Mouse (Mus musculus) inflammation-experienced regulatory T-cells, adult 6 months (primary cell): Measurements from ENCODE around the gene Mmp7. TPM values are rescaled to one million over a fixed set of nuclear protein-coding genes. Genes with fewer than 3 reads are reported as not detected.

Experiments
- ATAC-seq: one replicate; pipeline ENCODE4 v1.8.0; 2017
- polyA plus RNA-seq, 3 experiments: library from polyadenylated mRNA; unstranded; fragments of 100-300 nt; shearing (Covaris generic); gene quantifications; one replicate each; pipeline ENCODE4 v1.2.1; 2017

The Mmp7 gene
- not detected for polyA plus RNA-seq

DNA sequence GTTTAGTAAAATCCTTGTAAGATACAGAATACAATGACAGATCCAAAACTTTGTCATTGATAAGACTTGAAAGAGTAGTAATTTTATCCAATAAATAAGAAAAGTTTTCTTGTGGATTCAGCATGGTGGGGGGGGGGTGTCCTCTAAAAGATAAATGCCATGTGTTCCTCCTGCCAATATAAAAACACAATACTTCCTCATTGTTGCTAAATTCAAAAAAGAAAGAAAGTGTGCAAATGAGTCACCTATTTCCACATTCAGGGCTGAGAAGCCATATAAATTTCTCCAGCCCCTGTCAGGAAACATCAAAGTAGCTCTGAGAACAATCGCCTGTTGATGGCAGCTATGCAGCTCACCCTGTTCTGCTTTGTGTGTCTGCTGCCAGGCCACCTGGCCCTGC lies at the start of gene Mmp7:
Gene Mmp7 (plus strand): TSS at position 301 of the 400 bp plus-strand sequence.
- no peak for ATAC-seq

DNA sequence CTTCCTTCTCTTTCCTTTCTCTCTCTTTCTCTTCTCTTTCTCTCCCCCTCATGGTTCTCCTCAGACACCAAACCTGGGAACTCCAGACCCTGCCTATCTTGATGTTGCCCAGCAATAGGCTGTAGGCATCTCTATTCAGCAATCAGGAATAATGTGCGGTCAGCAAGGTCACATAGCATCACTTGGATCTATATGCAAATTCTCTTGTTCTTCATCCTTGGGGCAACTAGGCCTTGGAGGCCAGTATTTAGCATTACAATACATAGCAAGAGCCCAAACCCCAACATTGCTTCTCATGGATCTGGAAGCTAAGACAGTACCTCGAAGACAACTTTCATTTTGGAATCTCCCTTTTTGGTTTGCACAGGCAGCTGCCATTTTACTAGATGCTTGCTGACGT lies 44.0 kb upstream of the Mmp7 start:
- ATAC-seq = no peak

DNA sequence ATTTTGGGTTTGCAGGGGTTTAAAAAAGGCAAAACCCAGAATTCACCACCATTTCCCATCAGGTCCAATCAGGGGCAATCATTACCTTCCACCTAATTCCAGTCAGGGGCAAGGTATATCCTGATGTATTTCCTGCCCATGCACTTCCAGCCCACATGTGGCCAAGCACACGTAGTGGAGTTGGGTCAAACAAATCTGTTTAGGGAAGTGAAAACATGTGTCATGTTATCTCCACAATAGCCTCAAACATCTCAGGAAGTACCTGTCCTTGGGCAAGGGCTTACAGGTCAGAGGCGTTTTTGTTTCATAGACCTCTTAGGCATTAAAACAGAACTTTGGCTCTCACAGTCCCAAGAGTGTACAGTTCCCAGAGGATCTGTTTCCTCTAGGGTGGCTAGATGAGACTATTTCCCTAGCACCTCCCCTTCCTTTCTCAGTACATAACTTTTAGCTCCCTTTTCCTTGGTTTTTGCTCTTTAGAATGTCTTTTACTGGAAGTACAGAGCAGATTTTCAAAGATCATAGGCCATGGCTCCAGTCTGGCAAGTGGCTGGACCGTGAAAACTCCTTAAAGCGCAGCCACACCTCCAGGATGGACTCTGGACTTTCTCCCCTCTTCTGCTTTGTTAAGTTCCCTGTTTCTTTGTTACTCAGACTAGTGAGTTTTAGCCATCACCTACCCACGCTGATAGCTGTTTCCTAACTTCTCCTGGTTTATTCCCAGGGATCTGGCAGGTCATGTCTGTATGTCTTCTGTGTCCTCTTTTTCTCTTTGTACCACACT lies 41.3 kb upstream of the Mmp7 start:
- no peak for ATAC-seq

DNA sequence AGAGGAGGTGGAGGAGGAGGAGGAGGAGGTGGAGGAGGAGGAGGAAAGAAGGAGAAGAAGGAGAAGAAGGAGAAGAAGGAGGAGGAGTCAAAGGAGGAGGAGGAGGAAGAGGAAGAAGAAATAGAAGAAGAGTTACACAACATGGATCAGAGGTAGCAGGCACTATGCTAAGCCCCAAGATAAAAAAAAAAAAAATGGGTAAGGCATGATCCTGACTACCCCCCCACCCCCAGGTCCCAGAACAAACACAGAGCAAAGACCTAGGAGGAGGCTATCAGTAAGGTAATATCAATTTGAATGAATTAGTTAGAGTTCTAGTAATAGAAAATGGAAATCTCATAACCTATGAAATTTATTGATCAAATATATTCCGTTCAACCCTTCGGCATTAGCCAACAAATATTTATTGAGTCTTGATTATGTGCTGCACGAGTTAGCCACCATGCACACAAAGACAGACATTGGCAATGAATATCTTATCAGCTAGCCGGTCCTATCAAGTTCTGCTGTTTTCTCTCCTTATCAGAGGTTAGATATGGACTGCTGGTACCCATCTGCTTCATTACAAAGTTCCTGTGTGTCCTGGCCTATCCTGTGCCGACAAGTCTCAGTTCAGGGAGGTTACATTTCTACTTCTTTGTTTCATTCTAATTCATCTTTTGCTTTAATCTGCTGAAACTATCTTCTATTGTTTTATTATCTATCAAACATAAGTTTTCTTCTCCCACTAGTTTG lies 39.4 kb upstream of the Mmp7 start:
- ATAC-seq = no peak

DNA sequence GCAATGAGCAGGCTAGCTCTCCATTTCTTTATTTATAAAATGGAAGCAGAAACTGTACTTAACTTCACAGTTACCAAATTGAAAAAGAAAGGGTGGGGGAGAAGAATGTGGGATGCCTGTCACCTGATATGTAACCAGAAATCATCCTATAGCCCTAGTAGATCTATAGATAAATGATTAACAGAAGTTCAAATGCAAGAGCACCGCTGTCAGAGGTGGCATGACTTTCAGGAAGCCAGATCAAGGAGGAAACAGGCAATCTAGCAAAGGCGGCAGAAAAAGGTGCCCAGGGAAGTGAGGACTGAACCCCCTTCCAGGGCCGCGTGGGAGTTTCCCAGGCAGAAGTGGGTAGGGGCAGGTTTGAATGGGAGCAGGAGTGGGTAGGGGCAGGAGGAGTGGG lies 33.9 kb upstream of the Mmp7 start:
- no peak for ATAC-seq

DNA sequence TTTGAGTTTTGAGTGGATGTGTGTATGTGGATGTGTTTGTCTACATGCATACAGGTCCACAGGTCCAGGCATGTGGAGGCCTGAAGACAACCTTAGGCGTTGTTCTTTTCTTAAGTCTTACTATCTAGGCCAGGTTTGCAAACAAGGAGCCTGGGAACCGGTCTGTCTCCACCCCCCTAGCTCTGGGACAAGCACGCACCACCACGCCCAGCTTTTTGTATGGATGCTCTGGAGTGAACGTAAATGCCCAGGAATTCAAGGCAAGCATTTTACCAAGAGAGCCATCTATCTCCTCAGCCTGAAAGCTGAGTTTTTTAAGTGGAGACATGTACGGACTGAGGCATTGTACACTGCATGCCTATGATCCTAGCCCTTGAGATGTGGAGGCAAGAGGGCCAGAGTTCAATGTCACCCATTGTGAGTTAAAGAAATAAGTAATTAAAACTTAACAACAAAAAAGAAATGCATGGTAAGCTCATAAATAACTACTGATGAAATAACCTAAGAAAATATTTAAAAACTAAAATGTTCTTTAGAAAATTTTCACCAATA lies 32.3 kb upstream of the Mmp7 start:
- ATAC-seq = no peak

DNA sequence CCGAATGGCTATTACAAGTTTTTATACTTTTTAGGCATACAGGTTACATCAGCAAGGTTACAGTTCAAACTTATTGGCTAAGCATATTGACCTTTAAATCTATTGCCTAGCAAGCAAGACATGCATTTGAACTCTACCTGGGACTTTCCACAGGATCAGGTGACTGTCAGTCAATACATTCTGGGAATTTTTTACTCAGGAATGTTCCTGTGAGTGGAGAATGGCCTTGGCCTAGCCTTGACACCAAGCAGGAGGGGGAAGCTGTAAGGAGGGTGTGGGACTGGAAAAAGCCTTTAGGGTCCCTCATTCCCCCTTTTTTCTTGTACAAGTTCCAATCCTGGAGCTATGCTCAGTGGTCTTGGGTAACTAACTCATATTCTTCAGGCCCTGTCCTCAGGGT lies 30.5 kb upstream of the Mmp7 start:
- no peak for ATAC-seq

DNA sequence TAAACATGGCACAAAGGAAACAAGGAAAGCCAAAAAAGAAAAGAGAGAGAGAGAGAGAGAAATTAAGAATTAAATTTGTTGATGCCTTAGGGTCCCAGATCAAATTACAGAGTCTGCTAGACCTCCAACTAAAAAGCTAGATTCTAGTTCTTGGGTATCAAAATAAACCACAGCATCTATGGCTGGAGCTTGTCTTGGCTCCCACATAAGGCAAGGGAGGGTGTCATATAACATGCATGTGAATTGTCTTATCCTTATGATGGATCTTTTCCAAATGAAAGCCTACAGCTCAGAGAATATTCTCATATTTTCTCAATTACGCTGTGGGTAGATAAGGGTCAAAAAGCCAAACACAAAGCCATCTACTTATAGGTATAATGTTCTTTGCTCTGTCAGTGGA lies 22.2 kb upstream of the Mmp7 start:
- no peak for ATAC-seq

DNA sequence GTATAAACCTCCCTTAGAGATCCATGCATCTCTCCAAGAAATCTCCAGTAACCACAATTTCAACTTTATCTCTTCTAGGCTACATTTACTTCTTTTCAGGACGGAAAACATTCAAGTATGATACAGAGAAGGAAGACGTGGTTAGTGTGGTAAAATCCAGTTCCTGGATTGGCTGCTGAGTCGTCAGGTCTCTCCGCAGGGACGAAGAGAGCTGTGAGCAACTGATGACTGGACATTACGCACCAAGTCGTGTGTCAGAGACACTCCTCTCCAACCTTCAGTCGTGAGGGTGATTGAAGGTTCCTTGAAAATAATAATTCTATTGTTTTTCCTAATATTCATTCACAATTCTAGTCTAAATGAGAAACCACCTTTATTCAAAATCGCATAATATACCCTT lies 18.9 kb upstream of the Mmp7 start:
- no peak for ATAC-seq

DNA sequence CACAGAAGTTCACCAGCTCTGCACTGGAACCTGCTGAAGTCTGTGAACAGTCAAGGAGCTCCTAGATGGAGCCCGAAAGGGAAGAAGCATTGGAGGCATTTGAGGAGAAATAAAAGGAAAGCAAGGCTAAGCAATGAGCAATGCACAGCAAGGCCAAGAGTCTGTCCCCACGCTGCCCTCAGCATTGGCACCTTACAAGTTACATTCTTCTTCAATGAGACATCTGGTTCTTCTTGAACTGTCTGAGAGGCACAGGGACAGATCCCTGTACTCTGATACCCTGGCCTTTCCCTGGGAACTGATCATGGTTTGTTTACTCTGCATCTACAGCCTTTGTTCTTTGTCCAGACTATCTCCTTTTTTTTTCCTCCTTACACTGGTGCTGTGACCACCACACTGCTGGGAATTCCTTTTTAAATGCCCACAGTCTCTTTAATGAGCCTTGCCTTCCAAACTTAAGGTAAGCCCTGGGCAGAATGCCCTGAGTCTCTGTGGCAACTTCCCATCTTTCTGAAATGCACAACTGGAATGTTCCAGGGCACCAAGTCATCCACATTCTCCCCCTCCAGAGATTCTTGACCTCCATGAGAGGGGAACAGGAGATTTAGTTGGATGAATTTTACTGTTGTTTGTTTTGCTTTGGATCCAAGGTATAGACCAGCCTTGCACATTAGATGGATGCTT lies 13.6 kb upstream of the Mmp7 start:
- no peak for ATAC-seq

DNA sequence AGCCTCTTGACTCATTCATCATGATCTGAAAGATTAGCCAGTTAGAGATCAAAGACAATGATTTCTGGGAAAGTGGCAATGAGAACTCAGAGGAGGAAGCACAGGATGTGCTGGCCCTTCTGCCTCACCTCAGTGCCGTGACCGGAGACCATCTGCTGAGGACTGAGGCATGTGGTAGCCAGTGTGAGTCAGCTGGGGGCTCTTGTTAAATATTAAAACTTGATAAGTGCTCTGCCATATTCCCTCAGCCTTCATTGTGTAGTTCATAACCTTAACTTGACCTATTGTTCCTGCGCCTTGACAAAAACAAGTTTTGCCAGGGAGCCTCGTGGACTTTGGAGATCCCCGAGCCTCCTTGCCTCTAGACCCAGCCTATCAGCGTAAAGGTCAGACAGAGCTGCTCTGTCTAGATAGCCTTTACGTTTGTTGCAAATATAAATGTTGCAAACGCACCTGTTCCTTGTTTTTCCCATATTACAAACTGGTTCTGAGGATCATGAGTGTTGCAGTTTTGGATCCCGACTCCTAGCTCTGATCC lies 9.7 kb upstream of the Mmp7 start:
- ATAC-seq = no peak

DNA sequence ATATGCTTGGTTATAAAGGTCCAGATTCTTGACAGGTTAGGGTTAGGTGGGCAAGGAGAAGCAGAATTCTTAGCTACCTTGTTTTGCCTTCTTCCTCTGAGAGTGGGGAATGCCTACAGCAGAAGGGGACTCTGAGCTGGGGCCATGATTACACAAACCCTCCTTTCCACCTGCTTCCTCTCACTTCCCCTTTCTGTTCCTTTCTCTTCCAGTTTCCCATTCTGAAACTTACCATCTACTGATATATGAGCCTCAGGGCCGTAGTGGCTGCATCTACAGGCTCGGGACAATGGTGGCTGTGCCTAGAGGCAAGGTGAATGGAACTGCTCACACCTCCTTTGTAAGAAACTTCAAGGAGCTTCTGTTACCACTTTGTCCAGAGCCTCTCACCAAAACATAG lies 5.9 kb upstream of the Mmp7 start:
- no peak for ATAC-seq

DNA sequence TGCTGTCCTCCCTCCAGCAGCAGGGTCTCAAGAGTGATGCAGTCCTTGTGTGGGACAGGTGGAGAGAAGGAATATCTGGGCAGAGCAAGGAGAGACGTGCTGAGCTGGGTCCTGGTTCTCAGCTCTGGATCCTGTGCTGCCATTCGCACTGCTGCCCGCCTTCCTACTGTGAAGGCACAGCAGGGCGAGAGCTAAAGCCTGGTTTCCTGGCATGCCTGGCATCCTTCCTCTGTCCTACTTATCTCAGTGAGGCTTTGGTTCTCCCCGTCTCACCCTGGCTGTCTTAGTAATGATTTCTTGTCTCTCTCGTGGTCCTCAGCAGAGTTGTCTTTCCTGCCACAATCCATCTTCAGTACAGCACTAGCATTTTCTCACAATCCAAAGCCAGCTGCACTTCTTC lies 2.1 kb upstream of the Mmp7 start:
- no peak for ATAC-seq

DNA sequence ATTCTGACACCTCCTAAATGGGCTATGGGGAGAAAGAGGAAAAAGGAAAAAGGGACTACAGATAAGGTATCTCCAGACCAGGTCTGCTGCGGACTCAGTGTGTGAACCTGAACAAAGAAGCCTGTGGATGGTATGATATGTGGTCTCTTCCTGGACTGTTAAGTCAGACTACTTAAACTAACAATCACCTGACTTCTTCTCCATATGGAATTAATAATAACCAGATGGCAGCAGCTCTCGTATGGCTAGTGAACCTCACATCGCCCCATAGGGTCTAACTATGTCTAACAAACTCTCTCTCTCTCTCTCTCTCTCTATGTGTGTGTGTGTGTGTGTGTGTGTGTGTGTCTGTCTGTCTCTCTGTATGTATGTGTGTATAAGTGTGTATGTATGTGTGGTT lies 2.1 kb downstream of the Mmp7 start:
- ATAC-seq = no peak

DNA sequence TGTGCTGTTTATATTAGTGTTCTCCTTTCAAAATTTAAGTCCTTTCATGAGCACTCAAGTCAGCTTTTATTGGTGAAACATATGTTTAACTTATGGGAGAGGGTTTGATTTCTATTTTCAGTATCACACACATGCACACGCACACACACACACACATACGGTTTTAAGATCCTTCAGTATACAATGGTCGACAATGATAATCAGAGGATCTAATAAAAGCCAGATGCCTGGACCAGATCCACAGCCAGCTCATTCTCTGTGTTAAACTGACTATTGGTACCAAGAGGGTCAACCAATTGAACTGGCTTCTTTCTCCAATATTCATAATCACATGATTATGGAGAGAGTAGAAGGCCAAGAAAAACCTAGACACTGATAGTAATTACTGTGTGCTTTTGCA lies 3.8 kb downstream of the Mmp7 start:
- ATAC-seq = no peak

DNA sequence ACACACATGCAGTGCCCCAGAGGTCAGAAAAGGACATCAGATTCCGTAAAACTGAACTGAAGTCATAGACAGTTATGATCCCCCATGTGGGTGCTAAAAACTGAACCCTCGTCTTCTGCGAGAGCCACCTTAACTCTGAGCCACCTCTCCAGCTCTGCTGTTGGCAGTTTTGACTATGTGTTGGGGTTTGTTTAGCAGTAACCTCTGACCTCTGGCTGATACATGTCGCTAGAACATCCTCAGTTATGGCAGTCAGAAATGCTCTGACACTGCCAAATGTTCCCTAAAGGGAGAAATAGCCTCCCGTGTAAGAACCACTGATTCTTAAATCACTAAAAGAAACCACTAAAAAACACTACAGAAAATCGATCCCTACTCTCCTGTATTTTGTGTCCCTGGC lies 16.8 kb downstream of the Mmp7 start:
- no peak for ATAC-seq

DNA sequence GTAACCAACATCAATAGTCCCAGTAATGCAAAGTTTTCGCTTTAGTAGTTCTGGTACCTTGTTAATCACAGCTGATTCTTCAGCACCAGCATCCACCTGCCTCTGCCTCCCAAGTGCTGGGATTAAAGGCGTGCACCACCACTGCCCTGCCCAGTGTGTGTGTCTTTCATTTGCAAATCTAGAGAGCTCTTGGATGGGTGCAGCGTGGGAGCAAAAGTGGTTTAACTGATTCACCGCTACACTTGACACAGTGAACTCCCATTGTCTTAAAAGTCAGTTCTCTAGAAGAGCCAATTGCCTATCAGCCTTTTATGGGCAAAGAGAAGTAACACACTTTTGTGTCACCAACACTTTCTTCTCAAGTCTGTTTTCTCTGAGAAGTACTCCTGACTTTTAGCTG lies 19.3 kb downstream of the Mmp7 start:
- no peak for ATAC-seq

DNA sequence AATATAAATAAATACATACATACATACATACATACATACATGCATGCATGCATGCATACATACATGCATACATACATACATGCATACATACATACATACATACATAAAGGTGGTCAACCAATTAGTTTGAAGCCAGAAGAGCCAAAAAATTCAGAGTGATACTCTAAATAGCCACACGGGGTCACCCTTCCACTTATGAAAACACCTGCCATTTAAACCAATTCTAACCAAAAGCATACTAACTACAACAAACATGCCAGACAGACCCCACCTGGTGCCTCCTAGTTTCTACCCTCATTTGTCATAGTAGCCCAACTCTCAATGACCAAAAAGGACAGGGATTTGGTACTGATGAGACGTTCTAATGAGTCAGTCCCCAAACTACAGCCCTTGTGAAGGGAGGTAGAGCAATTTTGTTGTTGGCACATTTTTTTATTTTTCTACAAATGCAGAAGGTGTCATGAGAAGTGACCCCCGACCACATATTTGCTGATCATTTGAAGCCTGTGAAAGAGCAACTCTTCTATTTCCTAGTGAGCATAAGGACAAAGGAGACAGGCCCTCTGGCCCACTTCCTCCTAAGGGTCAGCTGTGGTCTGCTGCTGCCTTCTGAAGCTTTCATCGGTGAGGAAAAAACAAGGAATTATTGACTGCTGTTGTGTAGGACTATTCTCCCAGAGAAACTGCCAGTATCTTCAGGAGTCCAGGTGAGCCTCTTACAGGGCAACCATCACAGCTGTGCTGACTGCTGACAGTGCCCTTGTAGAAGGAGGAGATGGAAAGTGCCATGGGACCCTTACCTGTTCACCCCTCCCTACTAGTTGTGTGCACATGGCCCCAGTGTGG lies 22.4 kb downstream of the Mmp7 start:
- peak; percentile 89 for ATAC-seq

DNA sequence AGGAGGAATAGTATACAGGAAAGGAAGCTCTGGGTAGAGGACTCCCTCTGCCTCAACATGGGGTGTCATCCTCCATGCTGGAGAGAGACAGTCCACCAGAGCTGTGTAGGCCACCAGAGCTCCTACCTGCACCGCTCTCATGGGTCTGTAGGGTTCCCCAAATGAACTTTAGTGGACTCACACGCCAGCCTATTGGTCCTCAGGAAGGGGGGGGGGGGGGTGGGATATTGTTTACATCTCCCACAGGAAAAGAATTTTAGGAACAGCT lies 23.0 kb downstream of the Mmp7 start:
- ATAC-seq = no peak

DNA sequence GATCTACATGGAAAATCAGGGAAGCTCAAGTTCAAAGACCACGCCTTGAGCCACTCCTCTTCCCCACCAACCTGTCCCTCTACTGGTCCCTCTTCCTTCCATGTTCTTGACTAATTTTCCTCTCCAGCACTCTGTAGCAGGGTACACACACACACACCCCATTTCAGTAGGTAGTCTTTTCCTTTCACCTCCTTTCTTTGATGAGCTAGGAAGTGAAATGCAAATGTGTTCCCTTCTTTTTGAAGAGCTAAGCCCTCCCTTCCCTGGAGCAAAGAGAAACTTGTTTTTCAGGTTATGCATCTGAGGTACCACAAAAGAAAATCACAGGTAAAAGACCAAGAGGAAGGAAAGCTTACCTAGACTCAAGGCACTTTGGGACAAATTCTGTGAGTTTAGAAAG lies 29.7 kb downstream of the Mmp7 start:
- no peak for ATAC-seq

DNA sequence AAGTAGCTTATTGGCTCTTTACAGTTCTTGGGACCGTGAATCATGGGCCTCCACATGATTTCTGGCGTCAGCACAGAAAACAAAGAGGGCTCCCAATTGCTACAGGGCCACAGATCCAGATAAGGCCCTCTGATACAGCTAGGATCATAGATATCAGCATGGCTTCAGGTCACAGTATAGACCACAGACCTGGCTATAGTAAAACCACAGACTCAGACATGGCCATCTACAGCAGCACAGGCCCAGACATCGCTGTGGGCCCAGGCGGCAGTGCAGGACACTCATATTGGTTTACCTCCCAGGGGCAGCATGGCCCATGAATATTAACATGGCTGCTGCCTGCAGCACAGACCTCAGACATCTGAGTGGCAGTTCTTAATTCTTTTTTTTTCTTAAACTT lies 37.1 kb downstream of the Mmp7 start:
- no peak for ATAC-seq

DNA sequence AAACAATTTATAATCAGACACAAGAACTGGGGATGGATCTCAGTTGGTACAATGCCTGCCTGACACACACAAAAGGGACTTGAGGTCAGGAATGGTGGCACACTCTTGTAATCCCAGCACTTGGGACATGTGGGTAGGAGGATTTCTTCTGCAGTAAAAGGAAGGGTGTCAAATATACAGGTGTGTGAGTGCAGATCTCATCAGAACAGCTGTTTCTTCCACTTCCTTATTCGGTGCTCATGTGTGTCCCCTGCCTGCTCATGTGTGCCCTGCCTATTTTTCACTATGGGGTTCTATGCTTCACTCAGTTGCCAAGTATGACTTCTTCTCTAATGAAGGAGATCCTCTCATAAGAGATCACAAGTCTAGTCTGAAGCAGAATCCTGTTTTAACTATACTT lies 50.8 kb downstream of the Mmp7 start:
- ATAC-seq = no peak

DNA sequence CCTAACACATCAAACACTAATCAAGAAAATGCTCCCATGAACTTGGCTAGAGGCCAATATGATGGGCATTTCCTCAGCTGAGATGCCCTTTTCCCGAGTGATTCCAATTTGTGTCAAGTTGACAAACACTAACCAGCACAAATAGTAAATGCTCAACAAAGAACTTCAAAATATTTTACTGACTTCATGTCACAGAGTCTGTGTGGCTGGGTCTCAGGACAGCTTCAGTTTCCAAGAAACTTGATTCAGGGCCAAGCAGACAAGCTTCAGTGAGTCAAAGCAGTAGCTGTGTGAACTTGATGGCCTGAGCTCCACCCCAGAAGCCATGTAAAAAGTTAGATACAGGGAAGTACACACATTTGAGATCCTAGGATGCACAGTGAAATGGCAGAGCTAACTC lies 52.3 kb downstream of the Mmp7 start:
- ATAC-seq = no peak
